Mouse (Mus musculus): ENCODE measurements around the gene Mut. TPM values are rescaled to one million over a fixed set of nuclear protein-coding genes. Genes with fewer than 3 reads are reported as not detected.

Gene Mut
- polyA plus RNA-seq (2015; fragmentation: Illumina TruSeq; extraction: RNeasy Lipid Tissue Mini Kit (QIAGEN cat#74804); ENCODE audit: insufficient read depth, low read depth, low replicate concordance), result 6.7 TPM

DNA sequence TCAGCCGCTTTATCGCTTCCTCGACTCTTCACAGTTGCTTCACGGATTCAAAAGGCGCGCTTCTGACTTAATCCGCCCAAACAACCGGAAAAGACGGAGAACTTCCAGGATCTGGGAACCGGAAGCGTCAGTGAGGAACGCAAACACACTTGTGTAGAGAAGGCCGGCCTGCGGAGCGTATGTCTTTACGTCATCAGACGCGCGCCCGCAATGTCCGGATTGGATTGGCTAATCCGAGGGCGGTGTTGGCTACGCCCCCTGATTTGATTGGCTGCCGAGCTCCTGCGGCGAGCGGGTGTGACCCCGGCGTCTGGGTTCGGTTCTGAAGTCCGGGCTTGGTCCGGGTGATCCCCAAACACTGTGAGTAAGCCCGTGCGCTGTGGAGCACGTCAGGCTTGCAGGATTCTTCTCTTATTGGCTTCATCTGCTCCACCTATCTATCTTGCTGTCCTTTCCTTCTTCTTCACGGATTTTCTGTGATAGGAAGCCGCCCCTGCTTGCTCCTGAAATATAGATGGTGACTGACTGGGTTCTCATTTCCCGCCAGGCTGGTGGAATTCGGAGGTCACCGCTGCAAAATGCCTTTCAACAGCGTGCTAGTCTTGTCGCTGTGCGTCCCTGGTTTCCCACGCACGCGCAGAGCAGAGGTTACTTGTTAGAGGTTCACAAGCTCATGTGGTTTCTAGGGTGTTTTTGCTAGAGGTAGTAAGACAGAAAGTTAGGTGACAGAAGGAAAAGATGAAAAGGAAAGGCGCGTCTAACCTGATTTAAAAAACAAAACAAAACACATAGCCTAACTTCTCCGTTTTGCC is at the start of gene Mut, which contains the start of gene Cenpq:
Mut (plus strand) TSS at position 266 of the 812 bp plus-strand sequence.
Cenpq (minus strand) TSS at position 628 of the 812 bp plus-strand sequence.

DNA sequence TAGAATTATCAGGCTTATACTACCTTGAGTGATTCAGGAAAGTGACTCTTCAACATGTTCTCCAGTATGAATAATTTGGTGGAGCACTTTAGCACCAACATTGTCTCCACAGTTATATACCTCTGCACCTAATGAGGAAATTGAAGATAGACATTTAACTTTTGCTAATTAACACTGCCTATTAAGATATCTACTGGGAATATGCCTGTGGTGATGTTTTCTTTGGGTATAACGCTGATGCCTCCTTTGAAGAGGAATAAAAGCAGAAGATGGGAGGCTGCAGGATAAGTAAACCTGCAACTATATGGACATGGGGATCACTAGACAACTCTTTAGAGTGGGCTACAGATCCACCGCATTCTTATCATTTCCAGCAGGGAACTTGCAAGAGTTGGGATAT is 20.2 kb upstream of the Mut start, which contains the start of gene Glyatl3:
Glyatl3 (minus strand) TSS at position 101 of the 400 bp plus-strand sequence.

Other genes with a start within 250 kb of the Mut start
- not detected for gene Esp1, start 207.6 kb upstream of the Mut start, polyA plus RNA-seq (2015; fragmentation: Illumina TruSeq; extraction: RNeasy Lipid Tissue Mini Kit (QIAGEN cat#74804); ENCODE audit: insufficient read depth, low read depth, low replicate concordance)
- gene Crisp2, start 127.7 kb upstream of the Mut start, polyA plus RNA-seq (2015; fragmentation: Illumina TruSeq; extraction: RNeasy Lipid Tissue Mini Kit (QIAGEN cat#74804); ENCODE audit: insufficient read depth, low read depth, low replicate concordance), result not detected
- gene Rhag, start 123.6 kb upstream of the Mut start, polyA plus RNA-seq (2015; fragmentation: Illumina TruSeq; extraction: RNeasy Lipid Tissue Mini Kit (QIAGEN cat#74804); ENCODE audit: insufficient read depth, low read depth, low replicate concordance), result not detected
- 1.0 TPM for gene 9130008F23Rik, start 54.1 kb upstream of the Mut start, polyA plus RNA-seq (2015; fragmentation: Illumina TruSeq; extraction: RNeasy Lipid Tissue Mini Kit (QIAGEN cat#74804); ENCODE audit: insufficient read depth, low read depth, low replicate concordance)
- not detected for gene Glyatl3, start 20.3 kb upstream of the Mut start, polyA plus RNA-seq (2015; fragmentation: Illumina TruSeq; extraction: RNeasy Lipid Tissue Mini Kit (QIAGEN cat#74804); ENCODE audit: insufficient read depth, low read depth, low replicate concordance)
- gene Cenpq, start 362 bp downstream of the Mut start, polyA plus RNA-seq (2015; fragmentation: Illumina TruSeq; extraction: RNeasy Lipid Tissue Mini Kit (QIAGEN cat#74804); ENCODE audit: insufficient read depth, low read depth, low replicate concordance), result 0.70 TPM

Data from pancreas, adult 10 weeks (tissue).